Mouse (Mus musculus) liver, embryonic 14.5 days (tissue): ENCODE results near the gene Frmd8. TPM values are rescaled to one million over a fixed set of nuclear protein-coding genes. Genes with fewer than 3 reads are reported as not detected.

Experiments
- ATAC-seq: fragments of 200-750 bp; cut with Nextera tagmentation; 2 replicates; pipeline ENCODE4 v1.8.0; 2017; ENCODE audit warnings: moderate number of reproducible peaks, mild to moderate bottlenecking, moderate library complexity; ENCODE audit not compliant: insufficient read depth
- DNase-seq, 3 experiments: peaks; one replicate each; pipeline ENCODE4 v3.0.0-alpha.2; 2012 to 2013; ENCODE audit warnings: low read depth in 3 of 3, low spot score in 3 of 3
- H3K27ac ChIP-seq: fragments of 300-500 bp; sonication (generic); 2 replicates; pipeline ENCODE4 v1.5.1; 2014; ENCODE audit warnings: moderate library complexity, mild to moderate bottlenecking, control low read depth, inconsistent platforms
- H3K27me3 ChIP-seq: fragments of 300-500 bp; sonication (generic); 2 replicates; pipeline ENCODE4 v1.6.1; 2014; ENCODE audit warnings: mild to moderate bottlenecking, low read length, moderate library complexity; ENCODE audit not compliant: control insufficient read depth, insufficient read depth
- H3K36me3 ChIP-seq: fragments of 300-500 bp; sonication (generic); replicated peaks from 2 replicates; pipeline ENCODE4 v1.6.1; 2014; ENCODE audit warnings: low read depth; ENCODE audit not compliant: control insufficient read depth, insufficient read depth
- H3K4me1 ChIP-seq, 2 experiments: fragments of 200-500 bp in 1 of 2; fragments of 300-500 bp in 1 of 2; sonication (generic) in 1 of 2; replicated peaks; 2 replicates each; pipeline ENCODE4 v1.6.1; 2012 to 2014; ENCODE audit warnings: antibody characterized with exemption in 1 of 2, inconsistent platforms in 1 of 2, low read length in 1 of 2; ENCODE audit not compliant: control insufficient read depth in 2 of 2, insufficient read depth in 2 of 2
- H3K4me2 ChIP-seq: fragments of 300-500 bp; sonication (generic); 2 replicates; pipeline ENCODE4 v1.6.1; 2014; ENCODE audit warnings: low read depth, mild to moderate bottlenecking, control low read depth, moderate library complexity
- H3K4me3 ChIP-seq, 2 experiments: fragments of 200-500 bp in 1 of 2; fragments of 300-500 bp in 1 of 2; sonication (generic) in 1 of 2; 2 replicates each; pipeline ENCODE4 v1.5.1; 2012 to 2014; ENCODE audit warnings: low read depth in 2 of 2, low read length in 2 of 2, mild to moderate bottlenecking in 2 of 2, control low read depth in 1 of 2, inconsistent platforms in 1 of 2, moderate library complexity in 1 of 2; ENCODE audit not compliant: insufficient read depth in 1 of 2
- H3K9ac ChIP-seq: fragments of 300-500 bp; sonication (generic); replicated peaks from 2 replicates; pipeline ENCODE4 v1.6.1; 2014; ENCODE audit warnings: mild to moderate bottlenecking, control low read depth, moderate library complexity
- H3K9me3 ChIP-seq: fragments of 300-500 bp; sonication (generic); 2 replicates; pipeline ENCODE4 v1.6.1; 2016; ENCODE audit warnings: low read length, mixed read lengths; ENCODE audit not compliant: control insufficient read depth
- CTCF ChIP-seq: IDR thresholded peaks from 2 replicates; pipeline ENCODE4 v1.5.1; 2016; ENCODE audit warnings: antibody characterized with exemption, low read depth, control low read depth
- EP300 ChIP-seq: IDR thresholded peaks from 2 replicates; pipeline ENCODE4 v1.6.1; 2016; ENCODE audit warnings: antibody characterized with exemption, low read depth
- WGBS: fragments of 180-500 bp; shearing (Covaris S2); extraction: QIAGEN DNeasy Blood & Tissue Kit; methylation state at CpG from one replicate; pipeline ENCODE4 v1.1.7; 2014; ENCODE audit not compliant: insufficient replicate concordance; 5-methylcytosine and 5-hydroxymethylcytosine counted together
- polyA plus RNA-seq, 2 experiments: library from polyadenylated mRNA; depleted of rRNA in 1 of 2; stranded (reverse) in 1 of 2; unstranded in 1 of 2; fragments of >200 nt; fragmentation: Nextera tagmentation in 1 of 2; extraction: Ambion mirVana in 1 of 2; gene quantifications; 2 replicates each; pipeline versions ENCODE4 v1.2.1 to v1.2.3; 2012 to 2014

Gene Frmd8
- polyA plus RNA-seq, 2 experiments, result 6.6 to 6.7 TPM

- Histone ChIP-seq H3K4me2 (no peak overlapping the region), H3K9me3 (no peaks in the 10 kb centered on the region), H3K4me3 (no peak overlapping the region), H3K9ac (no peak overlapping the region), H3K36me3 (no peaks in the 10 kb centered on the region), H3K27me3 (no peaks in the 10 kb centered on the region), H3K4me1 (peaks cover 1 to 6% of the 10 kb centered on the region in 2 experiments), H3K27ac (no peak overlapping the region)
- WGBS, result 59% methylated on average over 8 of the region's 8 CpGs
- TF ChIP-seq CTCF (no peak), EP300 (no peak)
- DNase-seq (no peak), ATAC-seq (no peak)
Observed at GRCm38 (mm10) chr19:5835922-5836430, 39.1 kb downstream of the Frmd8 start.

- Histone ChIP-seq H3K9me3 (no peaks in the 10 kb centered on the region), H3K4me3 (no peak overlapping the region), H3K4me1 (peaks cover 0 to 9% of the 10 kb centered on the region in 2 experiments; a peak in 2 of 4 replicates), H3K36me3 (no peaks in the 10 kb centered on the region), H3K27me3 (no peaks in the 10 kb centered on the region), H3K9ac (no peak overlapping the region), H3K4me2 (no peak overlapping the region), H3K27ac (no peak overlapping the region)
- no peak for DNase-seq
- 74% methylated on average over 10 of the region's 10 CpGs for WGBS
- no peak for TF ChIP-seq EP300
- TF ChIP-seq CTCF, result no peak
- no peak for ATAC-seq
Observed at GRCm38 (mm10) chr19:5835054-5835921, 39.8 kb downstream of the Frmd8 start.

GRCm38 (mm10) chr19:5834260-5834925, 40.7 kb downstream of the Frmd8 start:
- Histone ChIP-seq H3K9ac (no peak overlapping the region), H3K36me3 (no peaks in the 10 kb centered on the region), H3K4me2 (no peak overlapping the region), H3K27me3 (no peaks in the 10 kb centered on the region), H3K27ac (no peak overlapping the region), H3K4me1 (peaks cover 0 to 9% of the 10 kb centered on the region in 2 experiments; a peak in 2 of 4 replicates), H3K4me3 (no peak overlapping the region), H3K9me3 (no peaks in the 10 kb centered on the region)
- ATAC-seq, result no peak
- no peak for DNase-seq
- TF ChIP-seq EP300, result no peak
- no peak for TF ChIP-seq CTCF
- WGBS, result 74% methylated on average over 12 of the region's 12 CpGs

- WGBS, result 71% methylated on average over 10 of the region's 10 CpGs
- no peaks in the 10 kb centered on the region for H3K36me3 ChIP-seq
- peak overlapping the region; percentile 27; the same call in 1 of the 2 replicates for H3K27ac ChIP-seq
- ATAC-seq (peak; percentile 44; the same call in 1 of the 2 replicates), DNase-seq (no peak)
- peaks cover 0 to 9% of the 10 kb centered on the region in 2 experiments; a peak in 2 of 4 replicates for H3K4me1 ChIP-seq
- H3K4me3 ChIP-seq, result no peak overlapping the region
- no peak overlapping the region; the same call in 1 of the 2 replicates for H3K4me2 ChIP-seq
- no peaks in the 10 kb centered on the region for H3K27me3 ChIP-seq
- TF ChIP-seq CTCF (no peak), EP300 (no peak)
- H3K9ac ChIP-seq, result no peak overlapping the region
- H3K9me3 ChIP-seq, result no peaks in the 10 kb centered on the region
Observed at GRCm38 (mm10) chr19:5833287-5834100, 41.6 kb downstream of the Frmd8 start.
